Mouse (Mus musculus) activated CD4-positive, CD25-positive, alpha-beta regulatory T cell, adult 4 months (primary cell): ENCODE measurements around the gene Cdc42bpg. TPM values are rescaled to one million over a fixed set of nuclear protein-coding genes. Genes with fewer than 3 reads are reported as not detected.

Experiments used
- ATAC-seq: one replicate; pipeline ENCODE4 v1.8.0; 2017
- polyA plus RNA-seq, 2 experiments: library from polyadenylated mRNA; unstranded; fragments of 100-300 nt; shearing (Covaris generic); gene quantifications; one replicate each; pipeline ENCODE4 v1.2.1; 2017

The Cdc42bpg gene
- polyA plus RNA-seq, 2 experiments from 2014 or later = 0.11 to 0.17 TPM

DNA sequence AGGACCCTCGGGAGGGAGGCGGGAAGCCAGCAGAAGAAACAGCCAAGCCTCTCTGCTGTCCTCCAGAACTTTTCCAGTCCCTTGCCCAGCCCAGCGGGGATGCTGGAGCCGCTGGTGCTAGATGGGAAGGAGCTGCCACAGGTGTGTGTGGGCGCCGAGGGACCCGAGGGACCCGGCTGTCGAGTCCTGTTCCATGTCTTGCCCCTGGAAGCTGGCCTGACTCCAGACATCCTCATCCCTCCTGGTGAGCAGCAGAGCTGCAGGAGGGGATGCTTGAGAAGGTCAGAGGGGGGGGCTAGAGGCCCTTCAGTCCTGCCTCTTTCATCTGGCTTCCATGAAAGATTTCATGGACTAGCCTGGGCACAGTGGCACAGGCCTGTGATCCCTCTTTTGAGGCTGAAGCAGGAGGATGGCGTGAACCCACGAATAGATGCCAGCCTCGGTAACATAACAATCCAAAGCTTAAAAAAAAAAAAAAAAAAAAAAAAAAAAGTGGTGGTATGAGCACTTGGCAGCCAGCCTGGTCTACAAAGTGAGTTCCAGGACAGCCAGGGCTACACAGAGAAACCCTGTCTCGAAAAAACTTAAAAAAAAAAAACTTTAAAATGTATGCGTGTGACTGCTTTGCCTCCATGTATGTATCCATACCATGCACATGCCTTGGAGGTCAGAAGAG lies 45.3 kb downstream of the Cdc42bpg start:
- no peak for ATAC-seq

DNA sequence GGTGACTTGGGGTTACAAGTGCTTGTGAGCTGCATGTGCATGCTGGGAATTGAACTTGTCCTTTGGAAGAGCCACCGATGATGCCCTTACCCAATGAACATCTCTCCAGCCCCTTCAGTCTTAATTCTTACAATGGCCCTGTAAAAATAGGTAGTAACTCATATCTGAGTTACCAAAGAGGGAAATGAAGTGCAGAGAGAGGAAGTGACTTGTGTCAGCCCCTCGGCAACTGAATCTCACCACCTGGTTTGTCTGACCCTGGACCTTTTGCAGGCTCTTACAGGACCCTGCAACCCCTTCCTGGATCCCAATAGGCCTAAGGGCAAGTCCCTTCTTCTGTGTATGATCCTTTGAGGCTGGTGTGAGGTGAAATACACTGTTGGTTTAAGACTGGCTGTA lies 45.9 kb downstream of the Cdc42bpg start:
- ATAC-seq = no peak

GRCm38 (mm10) chr19:6354030-6354429 lies 47.8 kb downstream of the Cdc42bpg start:
- no peak for ATAC-seq

- ATAC-seq = no peak
Observed at GRCm38 (mm10) chr19:6361291-6361690, 55.0 kb downstream of the Cdc42bpg start.

DNA sequence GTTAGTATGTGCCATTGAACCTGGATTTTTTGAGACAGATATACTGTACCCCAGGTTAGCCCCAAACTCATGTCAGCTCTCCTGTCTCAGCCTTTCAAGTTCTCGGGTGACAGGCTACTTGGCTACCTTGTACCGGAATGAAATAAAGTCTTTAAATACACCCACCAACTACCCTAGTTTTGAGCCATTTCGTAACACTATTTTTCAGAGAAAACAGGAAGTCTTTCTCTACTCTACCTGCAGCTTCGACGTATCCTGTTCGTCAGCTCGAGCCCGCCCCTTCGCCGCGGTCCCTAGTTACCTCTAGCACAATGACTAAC lies 56.8 kb downstream of the Cdc42bpg start:
- peak; percentile 74 for ATAC-seq

DNA sequence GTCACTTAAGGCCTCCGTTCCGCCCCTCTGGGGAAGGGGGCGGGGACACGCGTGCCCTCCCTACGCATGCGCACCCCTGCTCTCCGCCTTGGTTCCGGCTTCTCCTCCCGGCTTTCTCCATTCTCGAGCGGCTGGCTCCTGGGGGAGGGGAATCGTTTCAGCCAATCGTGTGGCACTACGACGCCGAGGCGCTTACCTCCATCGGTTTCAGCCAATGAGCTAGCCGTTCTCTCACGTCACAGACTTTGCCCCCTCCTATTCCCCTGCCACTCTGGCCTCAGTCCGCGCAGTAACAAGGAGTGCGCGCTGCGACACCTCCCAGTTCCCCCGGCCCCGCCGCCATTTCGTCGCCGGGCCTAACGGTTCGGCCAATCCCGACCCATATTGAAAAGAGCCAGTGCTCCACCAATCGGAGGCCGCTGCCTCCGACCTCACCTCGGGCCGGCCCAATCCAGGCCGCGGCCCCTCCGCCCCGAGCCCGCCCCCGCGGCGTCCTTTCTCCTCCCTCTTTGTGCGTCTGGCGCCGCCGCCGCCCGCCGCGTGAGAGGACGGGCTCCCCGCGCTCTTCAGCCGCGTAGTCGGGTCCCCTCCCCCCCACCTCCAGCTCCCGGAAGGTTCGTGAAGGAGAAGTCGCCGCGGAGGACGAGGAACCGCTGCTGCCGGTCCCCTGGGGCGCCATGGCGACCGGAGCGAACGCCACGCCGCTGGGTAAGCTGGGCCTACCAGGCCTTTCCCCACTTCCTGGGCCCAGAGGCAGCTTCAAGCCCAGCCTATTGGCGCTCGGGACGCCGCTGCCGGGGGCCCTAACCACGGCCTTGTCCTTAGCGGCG lies 57.4 kb downstream of the Cdc42bpg start, which contains the start of gene Sf1:
Gene Sf1, plus strand, starts transcription at position 280 of the 830 bp plus-strand sequence.
- ATAC-seq = peak; percentile 85

GRCm38 (mm10) chr19:6364317-6364725 lies 58.1 kb downstream of the Cdc42bpg start:
- ATAC-seq = no peak

GRCm38 (mm10) chr19:6364842-6365241 lies 58.6 kb downstream of the Cdc42bpg start:
- ATAC-seq = no peak

GRCm38 (mm10) chr19:6370175-6370574 lies 63.9 kb downstream of the Cdc42bpg start:
- no peak for ATAC-seq

DNA sequence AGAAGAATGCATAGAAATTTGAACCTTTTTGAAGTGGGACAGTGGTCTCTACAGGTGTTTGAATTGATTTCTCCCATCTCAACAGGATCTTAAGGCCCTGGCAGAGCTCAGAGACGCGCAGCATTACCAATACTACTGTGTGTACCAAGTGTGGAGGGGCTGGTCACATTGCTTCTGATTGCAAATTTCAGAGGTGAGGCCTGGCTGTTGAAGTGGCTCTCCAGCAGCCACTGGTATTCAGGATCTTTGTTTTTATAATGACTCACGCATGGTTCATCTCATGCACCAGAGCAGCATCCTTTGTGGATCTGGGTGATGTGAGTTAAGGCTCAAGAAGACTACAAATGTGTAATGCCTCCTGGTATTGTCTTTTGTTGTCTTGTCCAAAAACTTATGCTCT lies 66.2 kb downstream of the Cdc42bpg start:
- no peak for ATAC-seq

GRCm38 (mm10) chr19:6373539-6374400 lies 67.5 kb downstream of the Cdc42bpg start:
- ATAC-seq = peak; percentile 28

DNA sequence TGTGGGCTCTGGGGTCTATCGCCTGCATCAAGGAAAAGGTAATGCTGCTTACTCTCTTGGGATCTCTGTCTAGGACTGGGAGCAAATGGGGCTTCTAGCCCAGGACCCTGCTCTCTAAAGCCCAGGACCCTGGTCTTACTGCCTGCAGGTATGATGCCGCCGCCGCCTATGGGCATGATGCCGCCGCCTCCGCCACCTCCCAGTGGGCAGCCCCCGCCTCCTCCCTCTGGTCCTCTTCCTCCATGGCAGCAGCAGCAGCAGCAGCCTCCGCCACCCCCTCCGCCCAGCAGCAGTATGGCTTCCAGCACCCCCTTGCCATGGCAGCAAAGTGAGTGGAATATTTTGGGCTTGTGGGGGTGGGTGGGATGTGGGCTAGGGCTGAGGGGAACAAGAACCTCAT lies 68.3 kb downstream of the Cdc42bpg start:
- no peak for ATAC-seq

Other genes starting within 250 kb of the Cdc42bpg start
- gene Mrpl49, start 248.7 kb upstream of the Cdc42bpg start, polyA plus RNA-seq = 10 to 100 TPM; 31.3 to 38.5 TPM
- gene Fau, start 248.6 kb upstream of the Cdc42bpg start, polyA plus RNA-seq = 1,000 to 10,000 TPM; 2,454 to 3,437 TPM
- gene Znhit2, start 245.3 kb upstream of the Cdc42bpg start, polyA plus RNA-seq = 10 to 100 TPM; 10.3 to 11.0 TPM
- 1 to 10 TPM; 5.4 to 9.2 TPM for gene Tm7sf2, start 238.1 kb upstream of the Cdc42bpg start, polyA plus RNA-seq
- 10 to 100 TPM; 34.1 to 34.6 TPM for gene Vps51, start 229.2 kb upstream of the Cdc42bpg start, polyA plus RNA-seq
- gene Tmem262, start 226.4 kb upstream of the Cdc42bpg start, polyA plus RNA-seq = not detected
- gene Gm28374, start 224.2 kb upstream of the Cdc42bpg start, polyA plus RNA-seq = under 1 TPM in 1 of 2 experiments, not detected in 1; 0.69 TPM
- gene Zfpl1, start 221.5 kb upstream of the Cdc42bpg start, polyA plus RNA-seq = 10 to 100 TPM; 26.9 to 43.8 TPM
- 1 to 10 TPM; 6.7 to 9.3 TPM for gene Cdca5, start 221.5 kb upstream of the Cdc42bpg start, polyA plus RNA-seq
- gene AC131692.1, start 212.0 kb upstream of the Cdc42bpg start, polyA plus RNA-seq = not detected
- not detected for gene Naaladl1, start 200.7 kb upstream of the Cdc42bpg start, polyA plus RNA-seq
- gene Sac3d1, start 187.8 kb upstream of the Cdc42bpg start, polyA plus RNA-seq = 1 to 10 TPM; 2.5 to 2.6 TPM
- 10 to 100 TPM; 17.4 to 25.2 TPM for gene Snx15, start 178.2 kb upstream of the Cdc42bpg start, polyA plus RNA-seq
- not detected for gene Batf2, start 165.5 kb upstream of the Cdc42bpg start, polyA plus RNA-seq
- gene Arl2, start 164.9 kb upstream of the Cdc42bpg start, polyA plus RNA-seq = 10 to 100 TPM; 16.9 to 20.1 TPM
- gene Majin, start 122.1 kb upstream of the Cdc42bpg start, polyA plus RNA-seq = under 1 TPM in 1 of 2 experiments, not detected in 1; 0.60 TPM
- gene Gpha2, start 80.1 kb upstream of the Cdc42bpg start, polyA plus RNA-seq = not detected
- gene Ppp2r5b, start 70.6 kb upstream of the Cdc42bpg start, polyA plus RNA-seq = 1 to 10 TPM; 1.4 to 1.5 TPM
- gene Atg2a, start 64.8 kb upstream of the Cdc42bpg start, polyA plus RNA-seq = 10 to 100 TPM in 1 of 2 experiments, 1 to 10 TPM in 1; 7.4 to 17.2 TPM
- 10 to 100 TPM; 11.0 to 15.2 TPM for gene Ehd1, start 29.7 kb upstream of the Cdc42bpg start, polyA plus RNA-seq
- gene Men1, start 28.5 kb downstream of the Cdc42bpg start, polyA plus RNA-seq = 10 to 100 TPM; 13.9 to 19.1 TPM
- gene Map4k2, start 34.7 kb downstream of the Cdc42bpg start, polyA plus RNA-seq = 100 to 1,000 TPM in 1 of 2 experiments, 10 to 100 TPM in 1; 82.0 to 116 TPM
- 10 to 100 TPM; 47.6 to 48.6 TPM for gene Sf1, start 57.2 kb downstream of the Cdc42bpg start, polyA plus RNA-seq
- gene Pygm, start 77.9 kb downstream of the Cdc42bpg start, polyA plus RNA-seq = 1 to 10 TPM; 3.7 to 8.0 TPM
- 100 to 1,000 TPM; 128 to 133 TPM for gene Rasgrp2, start 92.9 kb downstream of the Cdc42bpg start, polyA plus RNA-seq
- gene Nrxn2, start 112.3 kb downstream of the Cdc42bpg start, polyA plus RNA-seq = under 1 TPM in 1 of 2 experiments, not detected in 1; 0.16 TPM
- not detected for gene Slc22a12, start 236.6 kb downstream of the Cdc42bpg start, polyA plus RNA-seq